Mouse (Mus musculus) liver, embryonic 13.5 days (tissue): ENCODE measurements around the gene Cadps2. TPM values are rescaled to one million over a fixed set of nuclear protein-coding genes. Genes with fewer than 3 reads are reported as not detected.

Experiments
- ATAC-seq: fragments of 200-750 bp; cut with Nextera tagmentation; 2 replicates; pipeline ENCODE4 v1.8.0; 2017; ENCODE audit warnings: low read depth, mild to moderate bottlenecking, moderate number of reproducible peaks, moderate library complexity
- DNase-seq: peaks from one replicate; pipeline ENCODE4 v3.0.0; 2022
- H3K27ac ChIP-seq: fragments of 300-500 bp; sonication (generic); 2 replicates; pipeline ENCODE4 v1.5.1; 2015; ENCODE audit warnings: moderate library complexity, mild to moderate bottlenecking, inconsistent platforms
- H3K27me3 ChIP-seq: fragments of 300-500 bp; sonication (generic); 2 replicates; pipeline ENCODE4 v1.6.1; 2015; ENCODE audit warnings: mild to moderate bottlenecking, inconsistent platforms
- H3K36me3 ChIP-seq: fragments of 300-500 bp; sonication (generic); 2 replicates; pipeline ENCODE4 v1.6.1; 2015; ENCODE audit warnings: mild to moderate bottlenecking, inconsistent platforms
- H3K4me1 ChIP-seq: fragments of 300-500 bp; sonication (generic); replicated peaks from 2 replicates; pipeline ENCODE4 v1.6.1; 2015; ENCODE audit warnings: inconsistent platforms
- H3K4me2 ChIP-seq: fragments of 300-500 bp; sonication (generic); 2 replicates; pipeline ENCODE4 v1.6.1; 2015; ENCODE audit warnings: inconsistent platforms, mild to moderate bottlenecking, moderate library complexity
- H3K4me3 ChIP-seq: fragments of 300-500 bp; sonication (generic); replicated peaks from 2 replicates; pipeline ENCODE4 v1.5.1; 2015; ENCODE audit warnings: mild to moderate bottlenecking, inconsistent platforms
- H3K9ac ChIP-seq: fragments of 300-500 bp; sonication (generic); 2 replicates; pipeline ENCODE4 v1.6.1; 2015; ENCODE audit warnings: mild to moderate bottlenecking, inconsistent platforms
- H3K9me3 ChIP-seq: fragments of 300-500 bp; sonication (generic); replicated peaks from 2 replicates; pipeline ENCODE4 v1.6.1; 2016; ENCODE audit warnings: inconsistent platforms
- WGBS: fragments of 180-500 bp; shearing (Covaris S2); methylation state at CpG from one replicate; pipeline ENCODE4 v1.1.7; 2015; ENCODE audit not compliant: insufficient replicate concordance; 5-methylcytosine and 5-hydroxymethylcytosine counted together
- polyA plus RNA-seq: library from polyadenylated mRNA; unstranded; fragments of >200 nt; fragmentation: Nextera tagmentation; extraction: Ambion mirVana; gene quantifications from 2 replicates; pipeline ENCODE4 v1.2.1, GENCODE M21; 2015

Gene Cadps2
- polyA plus RNA-seq, 1 experiment from 2014 or later: 0.10 TPM

DNA sequence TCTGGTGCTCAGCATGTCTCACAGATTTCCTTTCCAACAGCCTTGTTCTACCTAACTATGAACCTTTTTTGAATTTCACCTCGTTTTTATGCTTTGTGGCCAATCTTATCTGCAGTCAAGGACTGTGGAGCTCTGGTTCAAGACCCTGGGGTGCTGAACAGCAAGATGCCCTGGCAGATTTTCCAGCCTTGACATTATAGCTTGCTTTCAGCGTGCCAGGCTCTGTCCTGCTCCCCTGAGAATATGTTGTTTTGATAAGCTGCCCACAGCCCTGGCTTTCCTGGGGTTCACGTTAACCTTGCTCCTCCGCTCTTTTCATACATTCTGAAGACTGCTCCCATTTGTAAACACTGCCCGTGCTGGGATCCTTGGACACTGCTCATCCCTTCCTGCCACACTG is 385.3 kb downstream of the Cadps2 start:
- DNase-seq (no peak), ATAC-seq (no peak)
- Histone ChIP-seq H3K36me3 (no peaks in the 10 kb centered on the region), H3K9ac (no peak overlapping the region), H3K9me3 (no peaks in the 10 kb centered on the region), H3K27ac (no peak overlapping the region), H3K4me3 (no peak overlapping the region), H3K27me3 (no peaks in the 10 kb centered on the region), H3K4me1 (no peaks in the 10 kb centered on the region), H3K4me2 (no peak overlapping the region)
- 52% methylated on average over 5 of the region's 5 CpGs for WGBS

DNA sequence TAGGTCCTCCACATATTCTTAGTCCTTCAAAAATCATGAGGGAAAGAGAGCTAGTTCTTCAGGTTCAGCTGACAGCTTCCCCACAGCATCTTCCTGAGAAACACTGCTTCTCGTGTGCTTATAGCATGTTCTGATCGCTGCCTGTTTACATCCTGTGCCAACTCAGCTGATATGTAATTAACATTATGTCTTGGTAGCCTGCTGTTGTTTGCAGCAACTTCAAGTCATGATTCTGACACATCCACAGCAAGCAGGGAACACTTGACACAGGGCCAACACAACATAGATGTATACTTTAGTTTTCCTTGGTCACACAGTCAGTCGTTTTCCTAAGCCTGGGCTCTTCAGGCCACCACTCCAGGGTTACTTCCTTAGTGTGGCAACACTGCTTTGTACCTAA is 399.3 kb downstream of the Cadps2 start:
- Histone ChIP-seq H3K4me1 (no peaks in the 10 kb centered on the region), H3K27me3 (no peaks in the 10 kb centered on the region), H3K9ac (no peak overlapping the region), H3K4me2 (no peak overlapping the region), H3K27ac (no peak overlapping the region), H3K9me3 (no peaks in the 10 kb centered on the region), H3K36me3 (no peaks in the 10 kb centered on the region), H3K4me3 (no peak overlapping the region)
- DNase-seq (no peak), ATAC-seq (no peak)
- WGBS: 53% methylated on average over 3 of the region's 3 CpGs

DNA sequence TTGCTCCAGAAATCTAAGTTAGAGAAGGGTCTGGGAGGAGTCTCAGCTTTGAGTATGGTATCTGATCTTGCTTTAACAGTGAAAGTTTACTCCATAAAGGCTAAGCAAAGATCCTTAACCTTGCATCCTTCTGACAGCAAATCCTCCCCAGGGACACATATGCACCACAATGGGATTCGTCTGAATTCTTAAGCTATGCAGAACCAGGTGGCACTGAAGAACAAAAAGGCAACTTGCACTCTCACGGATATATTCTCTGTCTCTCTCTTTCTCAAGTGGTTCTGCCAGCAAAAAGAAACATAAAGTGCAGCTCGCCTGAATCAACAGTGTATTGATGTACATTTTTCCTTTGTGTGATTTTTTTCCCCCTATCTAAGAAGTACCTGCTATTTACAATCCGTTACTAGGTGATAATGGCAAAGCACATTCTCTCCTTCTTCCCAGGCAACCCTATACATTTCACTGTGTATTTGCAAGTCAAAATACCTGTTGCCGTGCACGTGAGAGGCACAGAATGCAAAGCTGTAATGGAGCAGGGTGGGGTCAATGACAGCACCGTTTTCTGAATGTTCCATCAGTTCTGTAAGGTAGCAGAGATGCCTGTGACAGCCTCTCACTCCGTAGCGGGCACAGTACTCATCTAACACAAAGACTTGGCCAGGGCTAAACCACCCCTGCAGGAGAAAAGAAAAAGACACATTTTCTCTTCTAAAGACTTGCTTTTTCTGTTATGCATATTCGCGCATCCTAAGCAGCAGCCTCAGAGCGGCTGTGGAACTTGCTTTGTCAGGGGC is 428.8 kb downstream of the Cadps2 start:
- Histone ChIP-seq H3K4me3 (no peak overlapping the region), H3K27ac (no peak overlapping the region), H3K4me1 (no peaks in the 10 kb centered on the region), H3K27me3 (no peaks in the 10 kb centered on the region), H3K36me3 (no peaks in the 10 kb centered on the region), H3K9ac (no peak overlapping the region), H3K9me3 (no peaks in the 10 kb centered on the region), H3K4me2 (no peak overlapping the region)
- ATAC-seq (no peak), DNase-seq (no peak)
- WGBS: 10% methylated on average over 12 of the region's 12 CpGs

DNA sequence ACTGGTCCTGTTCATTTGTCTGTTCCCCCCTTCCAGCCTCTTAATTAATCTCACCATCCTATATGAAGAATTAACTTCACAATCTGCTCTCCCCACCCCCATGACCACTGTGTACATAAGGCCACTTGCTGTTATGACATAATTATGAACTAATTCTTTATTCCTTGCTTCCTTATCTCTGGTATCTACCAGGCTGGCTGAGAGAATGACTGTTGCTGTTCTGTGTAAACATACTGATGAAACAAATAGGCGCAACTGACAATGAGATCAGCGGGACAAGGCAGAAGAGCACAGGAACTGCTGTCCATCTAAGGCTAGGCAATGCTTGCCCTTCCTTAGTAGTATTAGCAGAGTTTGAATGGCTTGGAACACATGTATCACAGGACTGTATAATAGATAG is 445.1 kb downstream of the Cadps2 start:
- Histone ChIP-seq H3K27me3 (no peaks in the 10 kb centered on the region), H3K4me3 (no peak overlapping the region), H3K9me3 (no peaks in the 10 kb centered on the region), H3K36me3 (no peaks in the 10 kb centered on the region), H3K4me2 (no peak overlapping the region), H3K4me1 (no peaks in the 10 kb centered on the region), H3K27ac (no peak overlapping the region), H3K9ac (no peak overlapping the region)
- ATAC-seq (no peak), DNase-seq (no peak)
- WGBS: 57% methylated on average over 2 of the region's 2 CpGs

DNA sequence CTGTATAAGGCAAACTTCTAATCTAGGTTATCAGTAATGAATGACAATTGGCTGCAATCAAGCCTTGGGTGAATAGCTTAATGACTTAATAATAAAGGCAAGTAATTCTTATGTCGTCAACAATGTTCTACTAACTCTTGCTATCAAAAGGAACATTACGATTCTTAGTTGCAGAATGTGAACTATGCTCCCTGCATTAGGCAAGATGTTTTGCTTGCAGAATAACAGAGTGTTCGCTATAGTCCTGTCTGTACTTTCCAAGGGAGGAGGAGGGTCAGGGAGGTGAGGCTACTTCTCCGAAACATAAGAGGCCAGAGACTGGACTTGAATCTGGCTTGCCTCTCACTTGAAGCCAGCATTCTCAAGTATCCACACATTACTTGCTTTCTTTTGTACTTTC is 446.5 kb downstream of the Cadps2 start:
- no peak overlapping the region for H3K4me3 ChIP-seq
- no peaks in the 10 kb centered on the region for H3K4me1 ChIP-seq
- ATAC-seq: no peak
- no peak overlapping the region for H3K4me2 ChIP-seq
- H3K9me3 ChIP-seq: no peaks in the 10 kb centered on the region
- no peak overlapping the region for H3K9ac ChIP-seq
- H3K27ac ChIP-seq: no peak overlapping the region
- whole genome bisulfite sequencing: 73% methylated on average over 4 of the region's 4 CpGs
- H3K27me3 ChIP-seq: no peaks in the 10 kb centered on the region
- DNase-seq: no peak
- H3K36me3 ChIP-seq: no peaks in the 10 kb centered on the region

DNA sequence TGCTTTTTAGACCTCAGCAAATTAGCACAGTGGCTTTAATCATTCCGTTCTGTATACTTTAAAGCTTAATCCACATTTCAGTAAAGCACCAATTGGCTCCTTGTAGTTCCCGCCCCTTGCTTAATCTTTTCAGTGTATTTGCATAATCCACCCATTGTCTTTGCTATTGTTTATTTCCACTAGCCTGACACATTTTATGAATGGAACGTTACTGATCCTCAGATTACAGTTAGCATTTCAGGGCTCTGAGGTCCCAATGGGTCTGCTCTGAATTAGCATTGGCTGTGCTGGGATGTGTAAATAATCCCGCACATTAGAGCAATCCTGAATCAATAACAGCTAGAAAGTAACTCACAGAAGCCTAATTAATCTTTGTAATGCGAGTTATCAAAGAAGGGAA is 452.5 kb downstream of the Cadps2 start:
- no peaks in the 10 kb centered on the region for H3K4me1 ChIP-seq
- H3K27me3 ChIP-seq: no peaks in the 10 kb centered on the region
- no peak overlapping the region for H3K4me2 ChIP-seq
- DNase-seq: no peak
- no peak overlapping the region for H3K4me3 ChIP-seq
- no peaks in the 10 kb centered on the region for H3K9me3 ChIP-seq
- ATAC-seq: no peak
- H3K9ac ChIP-seq: no peak overlapping the region
- no peaks in the 10 kb centered on the region for H3K36me3 ChIP-seq
- H3K27ac ChIP-seq: no peak overlapping the region
- 36% methylated on average over 5 of the region's 5 CpGs for WGBS

DNA sequence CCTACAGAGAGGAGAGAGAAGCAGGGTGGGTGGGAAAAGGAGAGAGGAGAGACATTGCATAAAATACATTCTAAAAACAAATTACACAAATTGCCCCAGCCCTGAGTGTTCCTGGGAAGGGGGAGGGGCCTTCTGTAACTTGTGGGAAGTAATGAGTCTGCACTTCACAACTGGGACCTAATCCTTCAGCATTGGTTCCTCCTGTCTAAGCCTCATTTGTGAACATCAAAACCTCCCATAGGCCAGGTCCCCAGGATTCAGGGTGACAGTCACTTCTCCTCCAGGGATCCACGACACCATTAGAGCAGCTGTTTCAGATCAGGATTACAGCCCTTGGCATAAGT is 456.2 kb downstream of the Cadps2 start:
- H3K9me3 ChIP-seq: no peaks in the 10 kb centered on the region
- ATAC-seq: no peak
- no peak overlapping the region for H3K4me2 ChIP-seq
- H3K9ac ChIP-seq: no peak overlapping the region
- WGBS: 25% methylated on average over 1 of the region's 1 CpGs
- DNase-seq: no peak
- H3K36me3 ChIP-seq: no peaks in the 10 kb centered on the region
- no peak overlapping the region for H3K4me3 ChIP-seq
- H3K27me3 ChIP-seq: no peaks in the 10 kb centered on the region
- no peak overlapping the region for H3K27ac ChIP-seq
- H3K4me1 ChIP-seq: no peaks in the 10 kb centered on the region

DNA sequence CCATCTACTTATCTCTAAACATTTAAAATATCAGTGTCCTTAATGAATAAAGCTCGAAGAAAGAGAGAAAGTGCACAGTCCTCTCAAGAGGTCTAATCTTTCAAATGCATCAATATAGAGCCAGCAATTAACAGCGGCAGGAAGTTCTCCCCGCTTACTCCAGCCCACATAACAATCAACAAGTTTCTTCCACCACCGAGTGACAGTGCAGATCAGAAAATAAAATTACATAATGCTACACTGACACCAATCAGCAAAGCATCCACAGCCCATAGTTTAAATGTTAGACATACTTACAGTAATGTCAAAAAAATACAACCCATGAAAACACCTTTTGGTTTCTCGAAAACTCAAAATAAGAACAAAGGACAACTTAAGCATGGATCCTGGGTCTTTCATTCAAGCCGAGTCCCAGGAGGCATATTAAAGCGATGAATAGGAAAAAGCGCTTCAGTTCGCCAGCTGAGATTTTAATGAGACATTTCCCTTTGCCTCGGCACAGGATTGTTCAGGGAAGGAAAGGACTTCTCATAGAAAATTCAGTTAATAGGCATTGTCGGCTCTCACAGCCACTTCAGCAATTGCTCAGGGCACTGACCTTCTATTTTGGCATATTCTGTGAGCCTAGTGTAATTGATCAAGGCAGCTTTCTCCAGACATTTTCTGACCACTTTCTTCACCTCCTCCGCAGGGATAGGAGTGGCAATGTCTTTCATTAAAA is 456.8 kb downstream of the Cadps2 start:
- Histone ChIP-seq H3K9me3 (no peaks in the 10 kb centered on the region), H3K4me1 (no peaks in the 10 kb centered on the region), H3K27me3 (no peaks in the 10 kb centered on the region), H3K36me3 (no peaks in the 10 kb centered on the region), H3K4me3 (no peak overlapping the region), H3K9ac (no peak overlapping the region), H3K27ac (no peak overlapping the region), H3K4me2 (no peak overlapping the region)
- ATAC-seq (no peak), DNase-seq (no peak)
- 50% methylated on average over 12 of the region's 12 CpGs for WGBS

DNA sequence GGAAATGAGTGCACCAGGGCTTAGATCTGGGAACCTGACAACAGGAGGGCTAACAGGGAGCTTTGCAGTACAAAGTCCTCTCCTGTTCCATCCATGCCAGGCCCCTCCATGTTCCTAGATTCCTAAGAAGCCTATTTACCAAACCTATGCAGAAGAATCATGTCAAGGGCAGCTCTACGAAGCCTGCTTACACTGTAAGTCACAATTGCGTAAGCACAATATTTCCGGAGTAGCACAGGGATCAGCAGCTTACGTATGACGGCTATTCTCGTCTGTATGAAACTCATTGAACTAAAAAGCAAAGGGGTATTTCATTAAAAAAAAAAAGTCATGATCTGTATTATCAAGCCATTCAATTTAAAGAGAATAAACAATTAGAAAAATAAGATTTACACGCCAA is 462.9 kb downstream of the Cadps2 start:
- H3K27ac ChIP-seq: no peak overlapping the region
- no peak overlapping the region for H3K9ac ChIP-seq
- no peak for ATAC-seq
- H3K4me3 ChIP-seq: no peak overlapping the region
- H3K9me3 ChIP-seq: no peaks in the 10 kb centered on the region
- 76% methylated on average over 7 of the region's 7 CpGs for WGBS
- H3K27me3 ChIP-seq: no peaks in the 10 kb centered on the region
- H3K4me2 ChIP-seq: no peak overlapping the region
- H3K4me1 ChIP-seq: no peaks in the 10 kb centered on the region
- H3K36me3 ChIP-seq: no peaks in the 10 kb centered on the region
- no peak for DNase-seq

DNA sequence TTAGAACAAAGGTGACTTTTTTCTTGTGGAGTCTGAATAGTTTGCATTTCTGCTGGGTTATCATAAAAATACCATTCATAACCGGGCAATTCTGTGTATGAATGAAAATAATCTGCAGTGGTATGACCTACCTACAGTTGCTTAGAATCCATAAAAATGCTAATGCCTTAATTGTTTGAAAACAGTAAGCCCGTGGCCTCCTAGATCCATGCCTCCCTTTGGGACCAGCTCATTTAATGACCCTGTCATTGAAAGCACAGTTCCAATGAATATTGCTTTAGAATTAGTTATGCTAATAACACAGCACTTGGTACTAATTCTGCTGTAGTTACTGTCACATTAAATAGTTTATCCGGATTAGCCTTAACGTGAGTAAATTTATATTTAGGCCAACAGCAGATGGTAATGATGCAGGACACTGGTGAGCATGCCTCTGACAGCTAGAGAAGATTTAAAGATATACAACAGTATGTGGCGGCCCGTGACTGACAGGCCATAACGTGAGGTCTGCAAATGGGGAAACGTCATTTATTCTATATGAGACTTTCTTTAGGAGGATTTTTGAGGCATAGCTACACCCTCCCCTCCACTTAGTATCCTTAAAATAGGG is 477.3 kb downstream of the Cadps2 start:
- DNase-seq (no peak), ATAC-seq (no peak)
- H3K9ac ChIP-seq: no peak overlapping the region
- H3K27me3 ChIP-seq: no peaks in the 10 kb centered on the region
- H3K4me1 ChIP-seq: no peaks in the 10 kb centered on the region
- no peak overlapping the region for H3K27ac ChIP-seq
- H3K4me2 ChIP-seq: no peak overlapping the region
- no peak overlapping the region for H3K4me3 ChIP-seq
- H3K36me3 ChIP-seq: no peaks in the 10 kb centered on the region
- 66% methylated on average over 8 of the region's 8 CpGs for WGBS
- H3K9me3 ChIP-seq: no peaks in the 10 kb centered on the region

DNA sequence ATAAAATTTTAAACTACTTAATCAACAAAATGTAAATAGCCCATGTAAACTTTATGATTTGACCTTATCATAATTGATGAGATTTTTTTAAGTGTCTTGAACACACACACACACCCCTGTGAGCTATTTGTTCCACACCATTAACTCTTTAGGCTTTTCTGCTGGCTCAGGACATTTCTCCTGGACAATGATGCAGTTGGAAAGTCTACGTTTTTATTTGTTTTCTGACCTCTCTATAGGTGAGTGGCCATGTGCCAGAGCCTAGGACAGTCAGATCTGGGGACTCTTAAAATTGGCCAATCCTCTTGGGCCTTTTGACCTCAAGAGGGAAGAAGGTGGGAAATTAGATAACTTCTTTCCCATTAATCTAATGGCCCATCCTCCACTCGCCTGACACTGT is 478.6 kb downstream of the Cadps2 start:
- no peaks in the 10 kb centered on the region for H3K4me1 ChIP-seq
- no peaks in the 10 kb centered on the region for H3K27me3 ChIP-seq
- DNase-seq (no peak), ATAC-seq (no peak)
- no peaks in the 10 kb centered on the region for H3K36me3 ChIP-seq
- no peaks in the 10 kb centered on the region for H3K9me3 ChIP-seq
- H3K9ac ChIP-seq: no peak overlapping the region
- H3K4me2 ChIP-seq: no peak overlapping the region
- H3K4me3 ChIP-seq: no peak overlapping the region
- WGBS: 48% methylated on average over 2 of the region's 2 CpGs
- no peak overlapping the region for H3K27ac ChIP-seq

DNA sequence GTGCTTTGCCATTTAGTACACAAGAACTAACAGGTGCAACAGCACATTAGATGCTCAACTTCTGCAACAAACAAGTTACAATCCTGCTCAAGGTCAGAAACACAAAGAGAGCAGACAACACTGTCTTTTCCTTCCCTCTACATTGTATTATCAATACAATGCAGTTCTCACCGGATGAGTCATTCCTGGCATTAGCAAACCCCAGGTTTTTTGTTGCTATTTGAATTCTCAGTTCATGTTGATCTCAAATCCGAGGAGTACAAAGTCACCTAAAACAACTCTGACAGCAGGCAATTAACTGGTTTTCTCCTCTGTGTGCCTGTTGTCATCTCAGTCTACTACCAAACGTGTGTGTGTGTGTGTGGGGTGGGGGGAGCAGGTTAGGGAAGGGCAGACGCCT is 483.1 kb downstream of the Cadps2 start:
- no peak for ATAC-seq
- no peak overlapping the region for H3K27ac ChIP-seq
- 37% methylated on average over 4 of the region's 4 CpGs for WGBS

More for the DNA sequence above, 483.1 kb downstream of the Cadps2 start:
- H3K9ac ChIP-seq: no peak overlapping the region
- no peak overlapping the region for H3K4me3 ChIP-seq
- no peak overlapping the region for H3K4me2 ChIP-seq
- no peaks in the 10 kb centered on the region for H3K9me3 ChIP-seq
- no peaks in the 10 kb centered on the region for H3K36me3 ChIP-seq
- no peaks in the 10 kb centered on the region for H3K4me1 ChIP-seq
- no peak for DNase-seq
- H3K27me3 ChIP-seq: no peaks in the 10 kb centered on the region
